Mouse (Mus musculus) forebrain, postnatal 0 days (tissue): ENCODE measurements around the gene Large2. TPM values are rescaled to one million over a fixed set of nuclear protein-coding genes. Genes with fewer than 3 reads are reported as not detected.

Experiments
- ATAC-seq: fragments of 200-750 bp; cut with Nextera tagmentation; 2 replicates; pipeline ENCODE4 v1.8.0; 2017; ENCODE audit warnings: mild to moderate bottlenecking, moderate library complexity
- DNase-seq: peaks from one replicate; pipeline ENCODE4 v3.0.0-alpha.2; 2015
- H3K27ac ChIP-seq: fragments of 300-500 bp; sonication (generic); 2 replicates; pipeline ENCODE4 v1.5.1; 2014; ENCODE audit warnings: low read depth, mild to moderate bottlenecking, antibody characterized with exemption, low read length, moderate library complexity, mixed read lengths
- H3K27me3 ChIP-seq: fragments of 300-500 bp; sonication (generic); 2 replicates; pipeline ENCODE4 v1.6.1; 2014; ENCODE audit warnings: mild to moderate bottlenecking, low read length, mixed read lengths; ENCODE audit not compliant: insufficient read depth
- H3K36me3 ChIP-seq: fragments of 300-500 bp; sonication (generic); 2 replicates; pipeline ENCODE4 v1.6.1; 2014; ENCODE audit warnings: mild to moderate bottlenecking, moderate library complexity; ENCODE audit not compliant: insufficient read depth
- H3K4me1 ChIP-seq: fragments of 300-500 bp; sonication (generic); 2 replicates; pipeline ENCODE4 v1.6.1; 2014; ENCODE audit warnings: antibody characterized with exemption; ENCODE audit not compliant: insufficient read depth
- H3K4me2 ChIP-seq: fragments of 300-500 bp; sonication (generic); 2 replicates; pipeline ENCODE4 v1.6.1; 2014; ENCODE audit warnings: low read depth, mild to moderate bottlenecking, moderate library complexity
- H3K4me3 ChIP-seq: fragments of 300-500 bp; sonication (generic); 2 replicates; pipeline ENCODE4 v1.5.1; 2014; ENCODE audit warnings: low read depth, low read length, mixed read lengths
- H3K9ac ChIP-seq: fragments of 300-500 bp; sonication (generic); 2 replicates; pipeline ENCODE4 v1.6.1; 2014; ENCODE audit warnings: mild to moderate bottlenecking
- H3K9me3 ChIP-seq: fragments of 300-500 bp; sonication (generic); 2 replicates; pipeline ENCODE4 v1.6.1; 2016; ENCODE audit warnings: low read length
- CTCF ChIP-seq: sonication (generic); IDR thresholded peaks from 2 replicates; pipeline ENCODE4 v1.5.1; 2016; ENCODE audit warnings: antibody characterized with exemption, control low read depth, low read depth
- WGBS: fragments of 180-500 bp; shearing (Covaris S2); extraction: QIAGEN DNeasy Blood & Tissue Kit; methylation state at CpG from one replicate; pipeline ENCODE4 v1.1.7; 2014; 5-methylcytosine and 5-hydroxymethylcytosine counted together
- polyA plus RNA-seq: library from polyadenylated mRNA; unstranded; fragments of >200 nt; fragmentation: Nextera tagmentation; extraction: Ambion mirVana; gene quantifications from 2 replicates; pipeline ENCODE4 v1.2.1, GENCODE M21; 2015
- total RNA-seq: library from RNA; depleted of rRNA; stranded (reverse); fragments of >200 nt; gene quantifications from 2 replicates; pipeline ENCODE4 v1.2.3, GENCODE M21; 2014

Large2 gene
- total and polyA plus RNA-seq, 2 experiments from 2014 or later: 0.10 to 1.5 TPM

DNA sequence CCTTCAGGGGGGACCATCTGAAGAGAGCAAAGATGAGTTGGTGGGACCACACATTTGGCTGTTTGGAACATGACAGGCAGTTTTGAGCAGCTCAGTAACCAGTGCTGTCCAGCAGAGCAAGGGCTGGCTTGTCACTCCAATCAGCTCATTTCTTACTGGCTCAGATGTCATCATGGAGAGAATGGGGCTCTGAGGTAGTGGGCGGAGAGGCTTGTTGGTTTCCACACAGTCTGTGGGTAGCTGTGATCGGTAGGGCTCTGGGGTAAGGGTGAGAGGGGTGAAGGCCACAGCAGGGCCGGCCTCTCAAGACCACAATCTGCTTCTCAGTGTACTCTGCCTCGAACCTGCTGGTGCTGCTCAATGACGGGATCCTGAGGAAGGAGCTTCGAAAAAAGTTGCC lies 1.6 kb upstream of the Large2 start:
- Histone ChIP-seq H3K4me3 (peak overlapping the region; percentile 70; the same call in 1 of the 2 replicates), H3K9me3 (no peaks in the 10 kb centered on the region), H3K4me2 (peak overlapping the region; percentile 93; the same call in 1 of the 2 replicates), H3K27ac (no peak overlapping the region), H3K36me3 (peaks cover 36% of the 10 kb centered on the region), H3K9ac (peak overlapping the region; percentile 75; the same call in 1 of the 2 replicates), H3K4me1 (peaks cover 23% of the 10 kb centered on the region), H3K27me3 (no peaks in the 10 kb centered on the region; the same call in 1 of the 2 replicates)
- DNase-seq: no peak
- no peak for ATAC-seq
- no peak for TF ChIP-seq CTCF
- WGBS: 86% methylated on average over 6 of the region's 6 CpGs

DNA sequence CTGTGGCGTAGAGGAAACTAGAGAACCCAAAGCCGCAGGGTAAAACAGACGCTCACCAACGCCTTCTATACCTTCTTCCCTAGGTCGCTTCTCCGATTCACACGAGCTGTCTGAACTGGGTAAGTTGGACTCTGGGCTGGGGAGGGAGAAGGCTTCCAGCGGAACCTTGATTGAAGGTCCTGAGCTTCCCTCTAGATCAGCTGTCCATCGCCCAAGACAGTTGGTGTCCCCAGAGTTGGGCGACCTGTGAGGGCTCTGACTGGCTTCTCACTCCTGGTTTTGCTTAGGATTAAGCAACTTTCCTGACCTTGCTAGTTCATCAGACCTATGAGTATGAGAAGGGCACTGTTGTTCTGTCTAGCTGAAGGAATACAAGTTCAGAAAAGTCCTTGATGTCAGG lies 1.1 kb upstream of the Large2 start:
- peaks cover 31% of the 10 kb centered on the region for H3K36me3 ChIP-seq
- WGBS: 12% methylated on average over 10 of the region's 10 CpGs
- peak overlapping the region; percentile 93 for H3K4me2 ChIP-seq
- no peaks in the 10 kb centered on the region; the same call in 1 of the 2 replicates for H3K27me3 ChIP-seq
- DNase-seq (no peak), ATAC-seq (no peak)
- TF ChIP-seq CTCF: no peak
- H3K4me3 ChIP-seq: peak overlapping the region; percentile 70
- peaks cover 23% of the 10 kb centered on the region for H3K4me1 ChIP-seq
- no peaks in the 10 kb centered on the region for H3K9me3 ChIP-seq
- peak overlapping the region; percentile 75 for H3K9ac ChIP-seq
- H3K27ac ChIP-seq: peak overlapping the region; percentile 80

DNA sequence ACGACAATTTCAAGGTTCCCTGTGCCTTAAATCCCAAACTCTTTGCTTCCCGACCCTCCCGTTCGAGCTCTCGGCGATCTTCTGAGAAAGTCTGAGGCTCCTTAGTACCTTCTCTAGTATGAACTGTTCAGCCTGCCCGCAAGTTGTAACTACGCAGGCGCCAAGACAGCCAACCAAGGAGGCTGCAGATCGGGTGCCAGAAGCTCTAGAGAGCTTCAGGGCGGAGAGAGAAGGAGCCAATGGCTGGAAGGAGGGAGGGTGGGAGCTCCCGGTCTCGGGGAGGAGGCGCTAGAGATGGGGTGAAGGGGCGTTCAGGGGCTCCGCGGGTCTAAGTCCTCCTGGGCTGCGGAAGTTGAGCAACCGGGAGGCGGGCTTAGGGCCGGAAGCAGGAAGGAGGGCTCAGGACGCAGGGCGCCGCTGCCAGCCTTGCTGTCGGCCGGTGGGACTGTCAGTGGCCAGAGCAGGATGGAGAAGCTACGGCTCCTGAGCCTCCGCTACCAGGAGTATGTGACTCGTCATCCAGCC lies 492 bp upstream of the Large2 start:
- H3K36me3 ChIP-seq: peaks cover 25% of the 10 kb centered on the region
- peak overlapping the region; percentile 70 for H3K4me3 ChIP-seq
- DNase-seq (peak; percentile 98), ATAC-seq (peak; percentile 97)
- 2% methylated on average over 28 of the region's 29 CpGs for WGBS
- no peaks in the 10 kb centered on the region for H3K9me3 ChIP-seq
- peak overlapping the region; percentile 93 for H3K4me2 ChIP-seq
- H3K9ac ChIP-seq: peak overlapping the region; percentile 75
- peak; percentile 36; the same call in 1 of the 2 replicates for TF ChIP-seq CTCF
- H3K27ac ChIP-seq: peak overlapping the region; percentile 80
- H3K4me1 ChIP-seq: peaks cover 23% of the 10 kb centered on the region
- H3K27me3 ChIP-seq: no peaks in the 10 kb centered on the region; the same call in 1 of the 2 replicates

DNA sequence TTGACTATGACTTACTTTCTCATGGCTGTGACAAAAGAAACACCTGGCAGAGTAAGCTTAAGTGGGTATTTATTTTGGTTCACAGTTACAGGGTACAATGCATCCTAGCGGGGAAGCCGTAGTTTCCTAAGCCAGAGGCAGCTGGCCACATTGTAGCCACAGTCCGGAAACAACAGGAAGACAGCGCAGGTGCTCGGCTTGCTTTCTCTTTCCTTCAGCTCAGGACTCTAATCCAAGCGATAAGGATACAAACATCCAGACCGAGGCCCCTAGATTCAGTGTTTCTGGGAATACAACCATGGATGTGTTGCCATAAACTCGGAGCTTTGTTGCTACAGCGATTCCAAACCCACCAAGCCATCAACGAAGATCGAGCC lies 1.2 kb downstream of the Large2 start:
- WGBS: 64% methylated on average over 11 of the region's 11 CpGs
- ATAC-seq (no peak), DNase-seq (no peak)
- no peak overlapping the region for H3K4me2 ChIP-seq
- no peak overlapping the region for H3K9ac ChIP-seq
- no peak overlapping the region for H3K27ac ChIP-seq
- TF ChIP-seq CTCF: no peak
- peaks cover 6% of the 10 kb centered on the region; the same call in 1 of the 2 replicates for H3K27me3 ChIP-seq
- H3K36me3 ChIP-seq: peaks cover 8% of the 10 kb centered on the region
- H3K9me3 ChIP-seq: no peaks in the 10 kb centered on the region
- H3K4me3 ChIP-seq: no peak overlapping the region
- H3K4me1 ChIP-seq: peaks cover 23% of the 10 kb centered on the region

DNA sequence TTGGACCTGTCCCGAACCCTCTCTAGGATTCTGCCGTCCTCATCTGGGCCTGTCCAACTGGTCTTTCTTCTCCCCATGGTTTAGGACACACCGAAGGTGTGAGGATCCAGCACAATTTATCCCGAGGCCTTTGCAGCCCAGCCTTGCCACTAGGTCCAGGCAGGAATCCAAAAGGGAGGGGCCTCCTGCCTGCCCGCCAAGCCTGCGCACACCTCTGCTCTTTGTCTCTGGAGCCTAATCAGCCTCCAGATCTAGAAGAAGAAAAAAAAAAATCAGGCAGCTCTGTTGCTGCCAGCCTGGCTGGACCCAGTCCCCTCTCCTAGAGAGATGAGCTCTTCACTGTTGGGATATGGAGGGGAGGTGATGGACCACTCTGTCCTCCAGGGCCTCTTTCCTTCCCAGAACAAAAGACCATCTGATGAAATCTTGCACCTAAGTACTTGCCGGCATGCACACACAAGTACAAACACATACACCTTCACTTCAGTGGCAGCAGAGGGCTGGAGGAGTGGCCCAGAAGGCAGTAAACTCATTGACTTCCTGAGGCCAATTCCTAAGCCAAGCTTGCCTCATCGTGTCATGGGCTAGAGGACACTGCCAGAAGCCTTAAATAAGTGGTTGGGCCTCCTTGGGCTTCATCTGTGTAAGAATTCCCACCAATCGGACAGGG lies 1.8 kb downstream of the Large2 start:
- H3K27me3 ChIP-seq: peaks cover 6% of the 10 kb centered on the region; the same call in 1 of the 2 replicates
- no peaks in the 10 kb centered on the region for H3K9me3 ChIP-seq
- no peak overlapping the region for H3K27ac ChIP-seq
- 16% methylated on average over 9 of the region's 9 CpGs for WGBS
- ATAC-seq: no peak
- H3K4me1 ChIP-seq: peaks cover 23% of the 10 kb centered on the region
- H3K36me3 ChIP-seq: peaks cover 4% of the 10 kb centered on the region; the same call in 1 of the 2 replicates
- no peak overlapping the region for H3K4me3 ChIP-seq
- no peak overlapping the region for H3K4me2 ChIP-seq
- no peak overlapping the region for H3K9ac ChIP-seq
- DNase-seq: no peak
- TF ChIP-seq CTCF: no peak

DNA sequence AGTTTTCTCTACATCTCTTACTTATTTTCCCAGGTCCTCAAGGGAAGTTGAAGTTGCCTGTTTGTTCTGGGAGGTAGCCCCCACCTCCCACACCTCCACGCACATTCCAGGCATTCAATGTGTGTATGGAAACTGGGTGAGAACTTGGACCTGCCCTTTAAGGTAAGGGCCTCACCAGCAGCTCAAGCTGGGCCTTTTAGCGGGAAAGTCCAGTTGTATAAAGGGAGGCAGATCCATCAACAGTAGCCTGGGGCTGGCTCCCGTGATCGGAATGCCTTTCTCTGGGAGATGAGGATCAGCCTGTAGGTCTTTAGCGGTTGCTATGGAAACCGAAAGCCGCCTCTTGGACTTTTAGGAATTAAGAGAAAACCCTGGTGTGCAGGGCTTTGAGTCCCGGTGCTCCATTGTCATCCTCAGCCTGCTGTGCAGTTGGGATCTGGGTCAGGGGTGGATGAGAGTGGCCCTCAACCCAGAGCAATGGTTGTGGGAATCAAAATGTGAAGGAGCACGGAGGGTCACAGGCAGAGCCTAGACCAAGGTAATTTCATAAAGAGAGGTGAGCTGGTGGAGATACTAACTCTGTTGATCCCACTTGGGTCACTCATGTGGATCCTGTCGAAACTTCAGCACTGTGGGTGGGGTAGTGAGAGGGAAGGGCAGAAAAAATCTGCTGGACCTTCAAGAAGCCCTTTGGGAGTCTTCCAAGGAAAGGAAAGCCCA lies 2.5 kb downstream of the Large2 start:
- Histone ChIP-seq H3K27me3 (peaks cover 6% of the 10 kb centered on the region; the same call in 1 of the 2 replicates), H3K9ac (no peak overlapping the region), H3K4me1 (peaks cover 23% of the 10 kb centered on the region), H3K4me3 (no peak overlapping the region), H3K36me3 (no peaks in the 10 kb centered on the region; the same call in 1 of the 2 replicates), H3K4me2 (no peak overlapping the region), H3K27ac (no peak overlapping the region), H3K9me3 (no peaks in the 10 kb centered on the region)
- no peak for TF ChIP-seq CTCF
- DNase-seq (no peak), ATAC-seq (no peak)
- 9% methylated on average over 10 of the region's 10 CpGs for WGBS
